Mouse (Mus musculus) forebrain, embryonic 16.5 days (tissue): ENCODE results near the gene Taf8. TPM values are rescaled to one million over a fixed set of nuclear protein-coding genes. Genes with fewer than 3 reads are reported as not detected.

Source experiments
- ATAC-seq: fragments of 200-750 bp; cut with Nextera tagmentation; 2 replicates; pipeline ENCODE4 v1.8.0; 2017; ENCODE audit warnings: mild to moderate bottlenecking, moderate library complexity
- H3K27ac ChIP-seq: fragments of 300-500 bp; sonication (generic); 2 replicates; pipeline ENCODE4 v1.5.1; 2014; ENCODE audit warnings: low read length, control low read depth
- H3K27me3 ChIP-seq: fragments of 300-500 bp; sonication (generic); replicated peaks from 2 replicates; pipeline ENCODE4 v1.6.1; 2014; ENCODE audit warnings: low read length; ENCODE audit not compliant: control insufficient read depth, insufficient read depth
- H3K36me3 ChIP-seq: fragments of 300-500 bp; sonication (generic); 2 replicates; pipeline ENCODE4 v1.6.1; 2014; ENCODE audit not compliant: control insufficient read depth, insufficient read depth
- H3K4me1 ChIP-seq: fragments of 300-500 bp; sonication (generic); replicated peaks from 2 replicates; pipeline ENCODE4 v1.6.1; 2014; ENCODE audit warnings: low read length; ENCODE audit not compliant: control insufficient read depth, insufficient read depth
- H3K4me2 ChIP-seq: fragments of 300-500 bp; sonication (generic); 2 replicates; pipeline ENCODE4 v1.6.1; 2014; ENCODE audit warnings: mild to moderate bottlenecking, low read length, control low read depth
- H3K4me3 ChIP-seq: fragments of 300-500 bp; sonication (generic); replicated peaks from 2 replicates; pipeline ENCODE4 v1.5.1; 2014; ENCODE audit warnings: mild to moderate bottlenecking, low read length, control low read depth
- H3K9ac ChIP-seq: fragments of 300-500 bp; sonication (generic); replicated peaks from 2 replicates; pipeline ENCODE4 v1.6.1; 2014; ENCODE audit warnings: low read depth, low read length, control low read depth
- H3K9me3 ChIP-seq: fragments of 300-500 bp; sonication (generic); 2 replicates; pipeline ENCODE4 v1.6.1; 2016; ENCODE audit warnings: low read length; ENCODE audit not compliant: control insufficient read depth
- WGBS: fragments of 180-500 bp; shearing (Covaris S2); extraction: QIAGEN DNeasy Blood & Tissue Kit; methylation state at CpG from one replicate; pipeline ENCODE4 v1.1.7; 2014; 5-methylcytosine and 5-hydroxymethylcytosine counted together
- polyA plus RNA-seq: library from polyadenylated mRNA; unstranded; fragments of >200 nt; fragmentation: Nextera tagmentation; extraction: Ambion mirVana; gene quantifications from 2 replicates; pipeline ENCODE4 v1.2.1, GENCODE M21; 2015

Taf8 gene
- polyA plus RNA-seq, 1 experiment from 2014 or later = 24.9 TPM

DNA sequence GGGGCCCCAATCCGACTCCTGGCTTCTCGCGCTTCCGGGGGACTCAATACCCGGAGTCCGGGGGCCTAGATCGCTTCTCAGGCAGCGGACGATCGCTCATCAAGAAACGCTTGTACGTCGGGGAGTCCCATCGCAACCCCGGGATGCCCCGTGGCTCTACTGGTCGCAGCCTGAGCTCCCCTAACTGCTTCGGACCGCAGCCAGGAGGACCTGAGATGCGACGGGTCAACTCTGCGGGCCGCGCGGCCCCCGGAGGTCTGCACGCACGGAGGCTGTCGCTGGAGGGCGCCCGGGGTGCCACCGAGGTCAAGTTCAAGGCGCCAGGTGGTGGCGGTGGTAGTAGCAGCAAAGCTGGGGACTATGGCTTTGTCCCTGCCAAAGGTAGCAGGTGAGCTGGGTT, 33.6 kb downstream of the Taf8 start:
- 8% methylated on average over 34 of the region's 34 CpGs for WGBS
- Histone ChIP-seq H3K9ac (no peak overlapping the region), H3K36me3 (no peaks in the 10 kb centered on the region), H3K27me3 (peaks cover 19% of the 10 kb centered on the region), H3K4me3 (peak overlapping the region; percentile 10), H3K27ac (no peak overlapping the region), H3K4me2 (0 out of 2 replicates have a peak overlapping the region, but pooled peaks have one; percentile 11), H3K9me3 (no peaks in the 10 kb centered on the region), H3K4me1 (peaks cover 10% of the 10 kb centered on the region; the same call in 1 of the 2 replicates)
- no peak for ATAC-seq

GRCm38 (mm10) chr17:47468063-47468462, 34.0 kb downstream of the Taf8 start:
- H3K9me3 ChIP-seq = no peaks in the 10 kb centered on the region
- H3K27me3 ChIP-seq = peaks cover 19% of the 10 kb centered on the region
- H3K4me2 ChIP-seq = 0 out of 2 replicates have a peak overlapping the region, but pooled peaks have one; percentile 11
- WGBS = 16% methylated on average over 13 of the region's 14 CpGs
- H3K9ac ChIP-seq = no peak overlapping the region
- peak overlapping the region; percentile 10 for H3K4me3 ChIP-seq
- H3K36me3 ChIP-seq = no peaks in the 10 kb centered on the region
- H3K4me1 ChIP-seq = peaks cover 10% of the 10 kb centered on the region; the same call in 1 of the 2 replicates
- no peak overlapping the region for H3K27ac ChIP-seq
- ATAC-seq = no peak

GRCm38 (mm10) chr17:47467659-47468058, 34.4 kb downstream of the Taf8 start:
- Histone ChIP-seq H3K4me2 (no peak overlapping the region), H3K9ac (no peak overlapping the region), H3K9me3 (no peaks in the 10 kb centered on the region), H3K27ac (no peak overlapping the region), H3K36me3 (no peaks in the 10 kb centered on the region), H3K4me1 (peaks cover 10% of the 10 kb centered on the region; the same call in 1 of the 2 replicates), H3K4me3 (no peak overlapping the region), H3K27me3 (peaks cover 19% of the 10 kb centered on the region)
- ATAC-seq = no peak
- WGBS = 52% methylated on average over 11 of the region's 11 CpGs

GRCm38 (mm10) chr17:47466284-47466683, 35.8 kb downstream of the Taf8 start:
- peaks cover 10% of the 10 kb centered on the region; the same call in 1 of the 2 replicates for H3K4me1 ChIP-seq
- no peak overlapping the region for H3K9ac ChIP-seq
- no peaks in the 10 kb centered on the region for H3K9me3 ChIP-seq
- no peak overlapping the region for H3K4me3 ChIP-seq
- no peak overlapping the region for H3K4me2 ChIP-seq
- H3K27me3 ChIP-seq = peaks cover 19% of the 10 kb centered on the region
- no peaks in the 10 kb centered on the region for H3K36me3 ChIP-seq
- WGBS = 34% methylated on average over 9 of the region's 9 CpGs
- no peak for ATAC-seq
- H3K27ac ChIP-seq = no peak overlapping the region

DNA sequence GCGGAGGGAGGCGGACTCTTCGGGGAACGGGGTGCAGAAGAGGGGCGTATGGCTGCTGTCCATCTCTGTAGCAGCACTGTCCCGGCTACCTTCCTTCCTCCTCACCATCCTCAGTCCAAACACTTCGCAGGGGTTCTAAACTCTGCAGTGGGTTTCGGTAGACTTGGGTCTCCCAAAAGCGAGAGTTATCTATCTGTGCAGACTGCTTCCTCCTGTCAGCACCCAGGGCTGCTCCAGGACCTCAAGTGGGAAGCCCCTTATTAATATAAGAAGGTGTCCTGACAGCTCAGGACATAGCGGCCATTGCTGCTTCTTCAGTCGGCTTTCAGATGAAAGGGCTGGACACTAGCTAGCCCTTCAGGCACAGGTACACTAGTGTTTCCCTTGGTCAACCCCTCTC, 37.1 kb downstream of the Taf8 start:
- H3K9ac ChIP-seq = no peak overlapping the region
- H3K4me2 ChIP-seq = no peak overlapping the region
- no peaks in the 10 kb centered on the region for H3K9me3 ChIP-seq
- no peak overlapping the region for H3K27ac ChIP-seq
- no peak for ATAC-seq
- H3K4me3 ChIP-seq = no peak overlapping the region
- peaks cover 19% of the 10 kb centered on the region for H3K27me3 ChIP-seq
- H3K4me1 ChIP-seq = peaks cover 5% of the 10 kb centered on the region; the same call in 1 of the 2 replicates
- 81% methylated on average over 11 of the region's 11 CpGs for WGBS
- H3K36me3 ChIP-seq = no peaks in the 10 kb centered on the region

- H3K9me3 ChIP-seq = no peaks in the 10 kb centered on the region
- no peaks in the 10 kb centered on the region for H3K36me3 ChIP-seq
- H3K4me3 ChIP-seq = no peak overlapping the region
- H3K9ac ChIP-seq = no peak overlapping the region
- no peak overlapping the region for H3K27ac ChIP-seq
- 0 out of 2 replicates have a peak, but pooled peaks cover 5% of the 10 kb centered on the region for H3K4me1 ChIP-seq
- peaks cover 19% of the 10 kb centered on the region for H3K27me3 ChIP-seq
- no peak for ATAC-seq
- WGBS = 41% methylated on average over 12 of the region's 12 CpGs
- no peak overlapping the region for H3K4me2 ChIP-seq
Observed at GRCm38 (mm10) chr17:47464248-47464965, 37.7 kb downstream of the Taf8 start.

- Histone ChIP-seq H3K36me3 (no peaks in the 10 kb centered on the region), H3K9me3 (no peaks in the 10 kb centered on the region), H3K27me3 (peaks cover 12% of the 10 kb centered on the region), H3K4me2 (no peak overlapping the region), H3K9ac (no peak overlapping the region), H3K27ac (no peak overlapping the region), H3K4me3 (no peak overlapping the region), H3K4me1 (no peaks in the 10 kb centered on the region)
- ATAC-seq = no peak
- WGBS = 59% methylated on average over 9 of the region's 9 CpGs
Observed at GRCm38 (mm10) chr17:47462728-47463388, 39.2 kb downstream of the Taf8 start.

DNA sequence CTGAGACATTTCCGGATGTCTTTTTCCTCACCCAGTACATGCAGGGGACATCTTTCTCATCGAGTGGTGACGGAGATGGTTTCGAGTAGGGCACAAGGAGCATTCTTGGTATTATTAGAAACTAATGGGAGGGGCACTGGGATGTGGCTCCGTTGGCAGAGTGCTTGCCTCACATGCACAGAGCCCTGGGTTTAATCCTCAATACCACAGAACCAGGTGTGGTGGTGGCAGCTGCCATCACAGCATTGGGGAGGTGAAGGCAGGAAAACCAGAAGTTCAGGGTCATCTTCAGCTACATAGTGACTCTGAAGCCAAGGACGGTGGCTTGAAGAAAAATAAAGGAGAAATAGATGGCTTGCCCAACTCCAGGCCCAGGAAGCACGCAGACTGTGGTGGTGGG, 39.9 kb downstream of the Taf8 start:
- H3K9me3 ChIP-seq = no peaks in the 10 kb centered on the region
- ATAC-seq = no peak
- H3K4me3 ChIP-seq = no peak overlapping the region
- H3K27me3 ChIP-seq = peaks cover 6% of the 10 kb centered on the region
- H3K9ac ChIP-seq = no peak overlapping the region
- H3K27ac ChIP-seq = no peak overlapping the region
- no peak overlapping the region for H3K4me2 ChIP-seq
- no peaks in the 10 kb centered on the region for H3K36me3 ChIP-seq
- 88% methylated on average over 7 of the region's 7 CpGs for WGBS
- H3K4me1 ChIP-seq = no peaks in the 10 kb centered on the region

DNA sequence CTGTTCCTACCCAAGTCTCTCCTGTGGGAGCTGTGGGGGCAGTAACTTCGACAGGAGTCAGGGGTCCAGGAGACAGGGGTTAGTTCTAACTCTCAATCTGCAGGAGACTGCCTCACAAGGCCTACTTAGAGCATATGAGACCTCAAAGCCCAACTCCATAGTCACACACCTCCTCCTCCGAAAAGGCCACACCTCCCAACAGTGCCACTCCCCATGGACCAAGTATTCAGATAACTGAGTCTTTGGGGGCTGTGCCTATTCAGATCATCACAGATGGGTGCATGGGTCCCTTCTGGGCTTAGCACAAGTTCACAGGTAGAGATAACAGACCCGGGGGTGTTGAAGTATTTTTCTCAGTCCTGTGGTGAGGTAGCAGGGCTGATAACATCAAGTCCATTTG, 40.4 kb downstream of the Taf8 start:
- H3K4me1 ChIP-seq = no peaks in the 10 kb centered on the region
- no peak overlapping the region for H3K4me2 ChIP-seq
- no peak for ATAC-seq
- H3K9me3 ChIP-seq = no peaks in the 10 kb centered on the region
- no peak overlapping the region for H3K9ac ChIP-seq
- WGBS = 80% methylated on average over 3 of the region's 3 CpGs
- no peaks in the 10 kb centered on the region for H3K36me3 ChIP-seq
- no peak overlapping the region for H3K27ac ChIP-seq
- H3K27me3 ChIP-seq = peaks cover under 1% of the 10 kb centered on the region; the same call in 1 of the 2 replicates
- no peak overlapping the region for H3K4me3 ChIP-seq
